Mouse (Mus musculus): ENCODE measurements around the gene Nt5c1b. TPM values are rescaled to one million over a fixed set of nuclear protein-coding genes. Genes with fewer than 3 reads are reported as not detected.
A peak's percentile ranks its signal among the peaks of the same experiment; 100 is the strongest.

Gene Nt5c1b
- polyA plus RNA-seq, 1 experiment from 2014 or later: not detected

- H3K27ac ChIP-seq (ENCODE audit: low read length): no peak overlapping the region
- H3K4me3 ChIP-seq (ENCODE audit: low read length): no peak overlapping the region
- no peaks in the 10 kb centered on the region for H3K9me3 ChIP-seq (ENCODE audit: control insufficient read depth, low read length)
- peak; percentile 96 for ATAC-seq
- H3K27me3 ChIP-seq (replicated peaks; ENCODE audit: control insufficient read depth, insufficient read depth, low read length): no peaks in the 10 kb centered on the region
- 66% methylated on average over 3 of the region's 3 CpGs for WGBS
- no peaks in the 10 kb centered on the region for H3K36me3 ChIP-seq (ENCODE audit: control insufficient read depth, insufficient read depth, low read length)
- no peaks in the 10 kb centered on the region for H3K4me1 ChIP-seq (ENCODE audit: control insufficient read depth, insufficient read depth, low read length)
- H3K4me2 ChIP-seq (ENCODE audit: low read depth, low read length): no peak overlapping the region
- no peak overlapping the region for H3K9ac ChIP-seq (ENCODE audit: low read depth, low read length)
Measured at GRCm38 (mm10) chr12:10410511-10411179, 40.9 kb downstream of the Nt5c1b start.

GRCm38 (mm10) chr12:10411453-10411852, 41.7 kb downstream of the Nt5c1b start:
- no peak overlapping the region for H3K27ac ChIP-seq (ENCODE audit: low read length)
- H3K9ac ChIP-seq (ENCODE audit: low read depth, low read length): no peak overlapping the region
- no peaks in the 10 kb centered on the region for H3K36me3 ChIP-seq (ENCODE audit: control insufficient read depth, insufficient read depth, low read length)
- H3K4me1 ChIP-seq (ENCODE audit: control insufficient read depth, insufficient read depth, low read length): no peaks in the 10 kb centered on the region
- no peaks in the 10 kb centered on the region for H3K27me3 ChIP-seq (replicated peaks; ENCODE audit: control insufficient read depth, insufficient read depth, low read length)
- H3K4me3 ChIP-seq (ENCODE audit: low read length): no peak overlapping the region
- no peaks in the 10 kb centered on the region for H3K9me3 ChIP-seq (ENCODE audit: control insufficient read depth, low read length)
- ATAC-seq: no peak
- H3K4me2 ChIP-seq (ENCODE audit: low read depth, low read length): no peak overlapping the region
- WGBS: 80% methylated on average over 1 of the region's 1 CpGs

DNA sequence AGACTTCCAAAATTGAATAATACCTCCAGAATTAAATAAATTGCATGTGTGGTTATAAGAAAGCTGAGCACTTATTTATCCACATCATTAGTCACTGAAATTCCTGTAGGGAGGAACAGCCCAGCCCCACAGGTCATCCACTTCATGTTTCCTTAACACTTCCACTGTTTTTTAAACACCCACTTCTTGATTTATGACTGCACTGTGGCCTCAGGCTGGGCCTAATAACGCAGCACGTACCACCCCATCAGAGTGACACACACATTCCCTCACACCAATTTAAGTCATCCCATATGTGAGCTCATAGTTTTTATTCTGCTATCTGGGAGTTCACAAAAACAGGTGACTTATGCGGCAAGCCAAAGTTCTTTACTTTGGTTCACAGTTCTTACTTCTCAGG, 52.6 kb downstream of the Nt5c1b start:
- H3K9me3 ChIP-seq (ENCODE audit: control insufficient read depth, low read length): no peaks in the 10 kb centered on the region
- no peaks in the 10 kb centered on the region for H3K4me1 ChIP-seq (ENCODE audit: control insufficient read depth, insufficient read depth, low read length)
- 46% methylated on average over 3 of the region's 3 CpGs for WGBS
- H3K27ac ChIP-seq (ENCODE audit: low read length): no peak overlapping the region
- ATAC-seq: no peak
- H3K36me3 ChIP-seq (ENCODE audit: control insufficient read depth, insufficient read depth, low read length): no peaks in the 10 kb centered on the region
- no peak overlapping the region for H3K4me3 ChIP-seq (ENCODE audit: low read length)
- no peak overlapping the region for H3K4me2 ChIP-seq (ENCODE audit: low read depth, low read length)
- no peak overlapping the region for H3K9ac ChIP-seq (ENCODE audit: low read depth, low read length)
- no peaks in the 10 kb centered on the region for H3K27me3 ChIP-seq (replicated peaks; ENCODE audit: control insufficient read depth, insufficient read depth, low read length)

- ATAC-seq: no peak
- Histone ChIP-seq H3K4me1 (ENCODE audit: control insufficient read depth, insufficient read depth, low read length) (no peaks in the 10 kb centered on the region), H3K27ac (ENCODE audit: low read length) (no peak overlapping the region), H3K9ac (ENCODE audit: low read depth, low read length) (no peak overlapping the region), H3K9me3 (ENCODE audit: control insufficient read depth, low read length) (no peaks in the 10 kb centered on the region), H3K4me2 (ENCODE audit: low read depth, low read length) (no peak overlapping the region), H3K27me3 (replicated peaks; ENCODE audit: control insufficient read depth, insufficient read depth, low read length) (no peaks in the 10 kb centered on the region), H3K4me3 (ENCODE audit: low read length) (no peak overlapping the region), H3K36me3 (ENCODE audit: control insufficient read depth, insufficient read depth, low read length) (no peaks in the 10 kb centered on the region)
- whole genome bisulfite sequencing: 58% methylated on average over 9 of the region's 9 CpGs
Measured at GRCm38 (mm10) chr12:10425982-10426863, 56.5 kb downstream of the Nt5c1b start.

- no peak overlapping the region for H3K9ac ChIP-seq (ENCODE audit: low read depth, low read length)
- no peaks in the 10 kb centered on the region for H3K4me1 ChIP-seq (ENCODE audit: control insufficient read depth, insufficient read depth, low read length)
- no peak overlapping the region for H3K4me2 ChIP-seq (ENCODE audit: low read depth, low read length)
- ATAC-seq: no peak
- no peak overlapping the region for H3K27ac ChIP-seq (ENCODE audit: low read length)
- no peaks in the 10 kb centered on the region for H3K9me3 ChIP-seq (ENCODE audit: control insufficient read depth, low read length)
- H3K36me3 ChIP-seq (ENCODE audit: control insufficient read depth, insufficient read depth, low read length): no peaks in the 10 kb centered on the region
- WGBS: 68% methylated on average over 1 of the region's 1 CpGs
- no peak overlapping the region for H3K4me3 ChIP-seq (ENCODE audit: low read length)
- no peaks in the 10 kb centered on the region for H3K27me3 ChIP-seq (replicated peaks; ENCODE audit: control insufficient read depth, insufficient read depth, low read length)
Measured at GRCm38 (mm10) chr12:10430999-10431398, 61.2 kb downstream of the Nt5c1b start.

DNA sequence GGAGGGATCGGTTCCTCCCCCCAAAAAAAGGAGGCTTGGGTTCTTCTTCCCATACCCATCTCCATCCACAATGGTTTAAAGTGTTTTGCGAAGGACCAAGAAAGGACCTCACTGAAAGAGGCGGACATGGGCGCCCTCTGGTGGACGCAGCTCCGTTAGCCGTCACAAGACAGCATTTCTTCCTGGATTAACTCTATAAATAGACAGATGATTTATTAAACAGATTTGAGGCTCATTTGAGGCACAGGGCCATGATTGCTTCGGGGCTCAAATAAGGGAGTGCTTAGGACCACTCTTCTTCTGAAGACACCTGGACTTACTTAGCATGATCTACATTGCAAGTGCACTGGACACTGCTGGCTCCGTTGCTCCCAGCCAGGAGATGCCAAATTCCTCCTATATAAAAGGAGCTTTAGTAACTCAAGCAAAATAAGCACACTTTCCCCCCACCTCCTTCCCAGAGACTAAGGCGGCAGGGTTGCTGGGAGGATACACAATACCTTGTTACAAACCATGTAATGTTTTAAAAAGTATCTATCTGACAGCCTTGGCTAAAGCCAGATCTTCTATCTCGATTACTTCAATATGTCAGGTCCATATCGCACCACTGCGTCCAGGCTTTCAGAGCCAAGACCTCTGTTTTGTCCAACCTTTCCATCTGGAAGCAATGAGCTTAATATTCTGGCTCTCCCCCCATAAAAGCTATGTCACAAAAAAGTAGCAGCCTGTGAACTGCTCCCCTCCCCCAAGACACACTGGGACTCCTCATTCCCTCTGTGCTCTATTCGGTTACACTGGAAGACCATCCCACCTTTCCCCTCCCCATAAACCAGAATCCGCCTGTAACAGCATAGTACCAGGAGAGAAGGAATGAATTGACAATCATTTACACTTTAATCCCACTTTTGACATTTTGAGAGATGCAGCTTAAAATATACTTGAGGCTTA, 68.6 kb downstream of the Nt5c1b start:
- Histone ChIP-seq H3K9me3 (ENCODE audit: control insufficient read depth, low read length) (no peaks in the 10 kb centered on the region), H3K4me1 (ENCODE audit: control insufficient read depth, insufficient read depth, low read length) (no peaks in the 10 kb centered on the region), H3K9ac (ENCODE audit: low read depth, low read length) (no peak overlapping the region), H3K4me2 (ENCODE audit: low read depth, low read length) (no peak overlapping the region), H3K36me3 (ENCODE audit: control insufficient read depth, insufficient read depth, low read length) (no peaks in the 10 kb centered on the region), H3K27me3 (replicated peaks; ENCODE audit: control insufficient read depth, insufficient read depth, low read length) (no peaks in the 10 kb centered on the region), H3K27ac (ENCODE audit: low read length) (no peak overlapping the region), H3K4me3 (ENCODE audit: low read length) (no peak overlapping the region)
- peak; percentile 63 for ATAC-seq
- WGBS: 32% methylated on average over 15 of the region's 15 CpGs

Other genes with a start within 250 kb of the Nt5c1b start
- gene Rdh14, start 20.8 kb downstream of the Nt5c1b start, polyA plus RNA-seq (2015; fragmentation: Nextera tagmentation; extraction: Ambion mirVana): 41.5 and 44.4 TPM in 2 replicates